Mouse (Mus musculus) c-Kit-positive CD71-negative TER-119-negative erythroid progenitor cells, embryonic 14.5 days (primary cell): ENCODE measurements around the gene Clcn6.

Experiments
- DNase-seq: peaks from one replicate; pipeline ENCODE4 v3.0.0-alpha.2; 2013; ENCODE audit warnings: low read depth

Clcn6 gene

GRCm38 (mm10) chr4:148040029-148040830 lies 1.6 kb upstream of the Clcn6 start:
- DNase-seq, result no peak

GRCm38 (mm10) chr4:148039254-148040028 lies 820 bp upstream of the Clcn6 start:
- no peak for DNase-seq

GRCm38 (mm10) chr4:148038079-148038599 lies 482 bp downstream of the Clcn6 start:
- no peak for DNase-seq

- DNase-seq, result no peak
Observed at GRCm38 (mm10) chr4:148035440-148035839, 3.2 kb downstream of the Clcn6 start.

GRCm38 (mm10) chr4:148033858-148034410 lies 4.7 kb downstream of the Clcn6 start:
- no peak for DNase-seq

- DNase-seq, result no peak
Observed at GRCm38 (mm10) chr4:148030506-148030905, 8.1 kb downstream of the Clcn6 start.

GRCm38 (mm10) chr4:148029297-148029696 lies 9.3 kb downstream of the Clcn6 start:
- no peak for DNase-seq

- no peak for DNase-seq
Observed at GRCm38 (mm10) chr4:148024003-148024402, 14.6 kb downstream of the Clcn6 start.

GRCm38 (mm10) chr4:148018410-148018809 lies 20.2 kb downstream of the Clcn6 start:
- no peak for DNase-seq

- DNase-seq, result no peak
Observed at GRCm38 (mm10) chr4:148016981-148017380, 21.6 kb downstream of the Clcn6 start.

GRCm38 (mm10) chr4:148015418-148015817 lies 23.2 kb downstream of the Clcn6 start:
- DNase-seq, result no peak

GRCm38 (mm10) chr4:148012216-148012615 lies 26.4 kb downstream of the Clcn6 start:
- DNase-seq, result no peak

GRCm38 (mm10) chr4:148011332-148011731 lies 27.3 kb downstream of the Clcn6 start:
- DNase-seq, result no peak

- DNase-seq, result no peak
Observed at GRCm38 (mm10) chr4:148009641-148010040, 29.0 kb downstream of the Clcn6 start.

GRCm38 (mm10) chr4:148008412-148008811 lies 30.2 kb downstream of the Clcn6 start:
- no peak for DNase-seq

- no peak for DNase-seq
Observed at GRCm38 (mm10) chr4:148004361-148004760, 34.3 kb downstream of the Clcn6 start.

GRCm38 (mm10) chr4:148001866-148002265 lies 36.8 kb downstream of the Clcn6 start:
- no peak for DNase-seq

- no peak for DNase-seq
Observed at GRCm38 (mm10) chr4:148001013-148001789, 37.4 kb downstream of the Clcn6 start.

GRCm38 (mm10) chr4:148000202-148000772 lies 38.3 kb downstream of the Clcn6 start, which contains the start of gene Nppa:
Gene Nppa, plus strand, starts transcription at chr4:148000722.
- no peak for DNase-seq

GRCm38 (mm10) chr4:147995311-147995710 lies 43.3 kb downstream of the Clcn6 start:
- DNase-seq, result no peak

- DNase-seq, result no peak
Observed at GRCm38 (mm10) chr4:147993571-147994095, 45.0 kb downstream of the Clcn6 start.
